Mouse (Mus musculus) liver, embryonic 13.5 days (tissue): ENCODE results near the gene Kif2c. TPM values are rescaled to one million over a fixed set of nuclear protein-coding genes. Genes with fewer than 3 reads are reported as not detected.

Experiments
- ATAC-seq: fragments of 200-750 bp; cut with Nextera tagmentation; 2 replicates; pipeline ENCODE4 v1.8.0; 2017; ENCODE audit warnings: low read depth, mild to moderate bottlenecking, moderate number of reproducible peaks, moderate library complexity
- DNase-seq: peaks from one replicate; pipeline ENCODE4 v3.0.0; 2022
- H3K27ac ChIP-seq: fragments of 300-500 bp; sonication (generic); 2 replicates; pipeline ENCODE4 v1.5.1; 2015; ENCODE audit warnings: moderate library complexity, mild to moderate bottlenecking, inconsistent platforms
- H3K27me3 ChIP-seq: fragments of 300-500 bp; sonication (generic); 2 replicates; pipeline ENCODE4 v1.6.1; 2015; ENCODE audit warnings: mild to moderate bottlenecking, inconsistent platforms
- H3K36me3 ChIP-seq: fragments of 300-500 bp; sonication (generic); 2 replicates; pipeline ENCODE4 v1.6.1; 2015; ENCODE audit warnings: mild to moderate bottlenecking, inconsistent platforms
- H3K4me1 ChIP-seq: fragments of 300-500 bp; sonication (generic); replicated peaks from 2 replicates; pipeline ENCODE4 v1.6.1; 2015; ENCODE audit warnings: inconsistent platforms
- H3K4me2 ChIP-seq: fragments of 300-500 bp; sonication (generic); 2 replicates; pipeline ENCODE4 v1.6.1; 2015; ENCODE audit warnings: inconsistent platforms, mild to moderate bottlenecking, moderate library complexity
- H3K4me3 ChIP-seq: fragments of 300-500 bp; sonication (generic); replicated peaks from 2 replicates; pipeline ENCODE4 v1.5.1; 2015; ENCODE audit warnings: mild to moderate bottlenecking, inconsistent platforms
- H3K9ac ChIP-seq: fragments of 300-500 bp; sonication (generic); 2 replicates; pipeline ENCODE4 v1.6.1; 2015; ENCODE audit warnings: mild to moderate bottlenecking, inconsistent platforms
- H3K9me3 ChIP-seq: fragments of 300-500 bp; sonication (generic); replicated peaks from 2 replicates; pipeline ENCODE4 v1.6.1; 2016; ENCODE audit warnings: inconsistent platforms
- WGBS: fragments of 180-500 bp; shearing (Covaris S2); methylation state at CpG from one replicate; pipeline ENCODE4 v1.1.7; 2015; ENCODE audit not compliant: insufficient replicate concordance; 5-methylcytosine and 5-hydroxymethylcytosine counted together
- polyA plus RNA-seq: library from polyadenylated mRNA; unstranded; fragments of >200 nt; fragmentation: Nextera tagmentation; extraction: Ambion mirVana; gene quantifications from 2 replicates; pipeline ENCODE4 v1.2.1, GENCODE M21; 2015

Gene Kif2c
- 35.8 and 43.1 TPM in 2 replicates for polyA plus RNA-seq

DNA sequence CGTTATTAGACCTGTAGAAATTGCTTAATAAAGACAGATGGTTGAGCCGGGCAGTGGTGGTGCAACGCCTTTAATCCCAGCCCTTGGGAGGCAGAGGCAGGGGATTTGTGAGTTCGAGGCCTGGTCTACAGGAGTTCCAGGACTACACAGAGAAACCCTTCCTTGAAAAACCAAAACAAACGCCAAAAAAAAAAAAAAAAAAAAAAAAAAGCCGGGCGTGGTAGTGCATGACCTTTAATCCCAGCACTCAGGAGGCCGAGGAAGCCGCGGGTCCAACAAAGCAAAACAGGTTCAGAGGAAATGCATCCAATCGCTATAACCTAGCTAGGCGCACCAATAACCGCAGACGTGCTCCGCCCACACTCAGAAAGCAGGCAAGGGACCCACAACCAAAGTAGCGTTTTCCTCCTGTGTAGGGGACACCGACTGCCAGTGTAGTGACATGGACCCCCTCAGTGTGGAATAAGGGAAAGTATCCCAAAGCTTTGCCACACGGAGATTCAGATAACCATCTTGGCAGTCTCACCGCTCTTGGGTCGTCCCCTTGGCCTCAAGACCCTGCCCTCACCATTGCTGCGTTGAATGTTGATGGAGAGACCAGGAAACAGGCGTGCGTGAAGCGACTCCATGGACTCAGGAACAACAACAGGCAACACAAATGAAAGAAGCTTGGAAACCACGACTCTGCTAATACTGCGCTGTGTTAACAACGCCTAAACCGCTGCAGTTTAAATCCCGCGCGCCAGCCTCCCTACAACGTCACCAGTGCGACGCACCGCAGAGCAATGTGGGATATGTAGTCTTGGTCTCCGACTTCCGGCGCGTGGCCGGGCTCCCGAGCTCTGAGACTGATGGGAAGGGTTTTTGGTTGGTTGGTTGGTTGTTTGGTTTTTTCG, at the start of gene Kif2c:
Gene Kif2c, minus strand, starts transcription at position 777 of the 896 bp plus-strand sequence.
- H3K9me3 ChIP-seq: no peaks in the 10 kb centered on the region
- DNase-seq (peak; percentile 85), ATAC-seq (peak; percentile 98)
- peaks cover 27% of the 10 kb centered on the region for H3K4me1 ChIP-seq
- 0 out of 2 replicates have a peak, but pooled peaks cover 3% of the 10 kb centered on the region for H3K27me3 ChIP-seq
- peak within 1 kb of the TSS; percentile 80 for H3K4me2 ChIP-seq
- H3K4me3 ChIP-seq: peak within 1 kb of the TSS; percentile 81
- WGBS: under 1% methylated on average over 42 of the region's 42 CpGs
- H3K36me3 ChIP-seq: peaks cover 33% of the 10 kb centered on the region
- H3K9ac ChIP-seq: peak within 1 kb of the TSS; percentile 82
- peak within 1 kb of the TSS; percentile 83 for H3K27ac ChIP-seq

DNA sequence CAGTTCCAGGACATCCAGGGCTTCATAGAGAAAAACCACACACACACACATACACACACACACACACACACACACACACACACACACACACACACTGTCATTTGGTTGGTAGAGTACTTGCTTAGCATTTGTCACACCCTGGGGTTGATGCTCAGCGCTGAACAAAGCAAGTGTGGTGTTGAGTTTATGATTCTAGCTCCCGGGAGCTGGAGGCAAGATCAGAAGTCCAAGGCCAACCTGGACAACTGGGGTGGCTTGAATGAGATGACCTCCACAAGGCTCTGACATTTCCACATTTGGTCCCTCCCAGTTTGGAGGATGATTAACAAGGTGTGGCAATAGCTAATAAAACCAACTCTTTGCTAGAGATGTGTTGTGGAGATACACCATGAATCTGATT, 48.8 kb upstream of the Kif2c start:
- no peaks in the 10 kb centered on the region for H3K9me3 ChIP-seq
- ATAC-seq (peak; percentile 72), DNase-seq (no peak)
- H3K4me3 ChIP-seq: no peak overlapping the region
- H3K4me1 ChIP-seq: no peaks in the 10 kb centered on the region
- no peak overlapping the region for H3K27ac ChIP-seq
- WGBS: 69% methylated on average over 2 of the region's 2 CpGs
- no peaks in the 10 kb centered on the region for H3K36me3 ChIP-seq
- H3K4me2 ChIP-seq: no peak overlapping the region
- no peaks in the 10 kb centered on the region for H3K27me3 ChIP-seq
- no peak overlapping the region for H3K9ac ChIP-seq

DNA sequence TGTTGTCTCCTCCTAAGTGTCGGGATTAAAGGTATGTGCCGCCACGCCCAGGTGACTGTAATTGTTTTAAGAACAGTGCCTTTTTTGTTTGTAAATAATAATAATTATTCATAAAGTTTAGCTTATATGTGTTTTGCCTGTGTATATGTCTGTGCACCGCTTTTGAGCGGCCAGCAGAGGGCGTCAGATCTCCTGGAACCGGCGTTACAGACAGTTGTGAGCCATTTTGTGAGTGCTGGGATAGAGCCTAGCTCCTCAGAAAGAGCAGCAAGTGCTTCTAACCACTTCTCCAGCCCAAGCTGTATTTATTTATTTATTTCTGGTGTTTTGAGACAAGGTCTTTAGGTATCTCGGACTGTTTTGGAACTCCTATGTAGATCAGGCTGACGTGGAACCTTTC, 47.9 kb upstream of the Kif2c start:
- Histone ChIP-seq H3K27ac (no peak overlapping the region), H3K27me3 (no peaks in the 10 kb centered on the region), H3K9me3 (no peaks in the 10 kb centered on the region), H3K9ac (no peak overlapping the region), H3K4me2 (no peak overlapping the region), H3K4me3 (no peak overlapping the region), H3K36me3 (no peaks in the 10 kb centered on the region), H3K4me1 (no peaks in the 10 kb centered on the region)
- DNase-seq: no peak
- ATAC-seq: no peak
- 44% methylated on average over 10 of the region's 10 CpGs for WGBS

DNA sequence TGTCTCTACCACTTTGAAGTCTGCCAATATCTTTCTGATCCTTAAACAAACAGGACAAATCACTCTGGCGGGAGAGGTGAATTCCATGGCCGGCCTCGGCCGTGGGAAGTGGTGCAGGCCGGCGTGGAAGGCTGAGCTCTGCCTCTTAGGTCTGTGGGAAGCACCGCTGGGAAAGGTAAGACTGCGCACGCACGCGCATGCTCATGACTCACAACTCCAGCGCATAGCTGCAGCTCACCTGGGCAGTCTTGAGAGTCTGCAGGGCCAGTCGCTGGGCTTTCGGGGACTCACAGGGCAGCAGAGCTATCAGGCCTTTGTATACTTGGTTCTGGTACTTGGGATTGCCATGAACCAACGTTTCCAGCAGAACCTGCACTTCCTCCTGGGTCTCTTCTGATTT, 47.2 kb upstream of the Kif2c start:
- no peak for DNase-seq
- no peak overlapping the region for H3K4me2 ChIP-seq

DNA sequence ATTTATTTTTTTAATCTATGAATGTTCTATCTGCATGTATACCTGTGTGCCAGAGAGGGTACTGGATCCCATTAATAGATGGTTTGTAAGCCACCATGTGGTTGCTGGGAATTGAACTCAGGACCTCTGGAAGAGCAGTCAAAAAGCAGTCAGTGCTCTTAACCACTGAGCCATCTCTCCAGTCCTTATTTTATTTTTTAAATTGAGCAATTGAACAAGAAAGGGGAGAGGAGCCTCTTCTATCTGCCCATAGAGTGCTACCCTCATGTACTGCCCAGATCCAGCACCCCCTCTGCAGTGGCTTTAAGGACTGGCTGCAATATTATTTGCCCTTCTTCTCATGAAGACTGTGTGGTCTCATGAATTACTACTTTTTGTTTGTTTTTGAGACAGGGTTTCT, 42.8 kb upstream of the Kif2c start:
- Histone ChIP-seq H3K9me3 (no peaks in the 10 kb centered on the region), H3K9ac (no peak overlapping the region), H3K4me3 (no peak overlapping the region), H3K4me2 (no peak overlapping the region), H3K4me1 (no peaks in the 10 kb centered on the region; the same call in 1 of the 2 replicates), H3K27ac (no peak overlapping the region), H3K36me3 (no peaks in the 10 kb centered on the region), H3K27me3 (no peaks in the 10 kb centered on the region)
- ATAC-seq: no peak
- DNase-seq: no peak

More for the DNA sequence above, 47.2 kb upstream of the Kif2c start:
- ATAC-seq: no peak
- WGBS: 61% methylated on average over 15 of the region's 15 CpGs
- Histone ChIP-seq H3K27ac (no peak overlapping the region), H3K4me1 (no peaks in the 10 kb centered on the region), H3K27me3 (no peaks in the 10 kb centered on the region), H3K9ac (no peak overlapping the region), H3K4me3 (no peak overlapping the region), H3K9me3 (no peaks in the 10 kb centered on the region), H3K36me3 (no peaks in the 10 kb centered on the region)

DNA sequence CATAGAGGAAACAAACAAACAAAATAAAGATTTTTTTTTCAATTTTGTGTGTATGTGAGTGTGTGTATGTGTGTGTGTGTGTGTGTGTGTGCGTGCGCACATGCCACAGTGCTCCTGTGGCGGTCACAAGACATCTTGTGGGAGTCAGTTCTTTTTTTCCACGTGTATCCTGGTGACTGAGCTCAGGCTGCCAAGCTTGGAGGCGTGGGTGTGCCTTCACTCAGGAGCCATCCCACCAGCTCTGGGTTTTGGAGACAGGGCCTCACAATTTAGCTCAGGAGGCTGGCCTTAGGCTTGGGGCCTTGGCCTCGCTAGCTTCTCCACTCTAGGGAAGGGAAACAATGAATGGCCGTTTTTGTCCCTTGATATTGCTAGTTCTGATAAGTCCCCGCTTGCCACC, 41.7 kb upstream of the Kif2c start:
- H3K9ac ChIP-seq: no peak overlapping the region
- H3K4me2 ChIP-seq: no peak overlapping the region
- WGBS: 58% methylated on average over 8 of the region's 8 CpGs
- H3K4me3 ChIP-seq: no peak overlapping the region
- no peaks in the 10 kb centered on the region; the same call in 1 of the 2 replicates for H3K4me1 ChIP-seq
- H3K27ac ChIP-seq: no peak overlapping the region
- no peaks in the 10 kb centered on the region for H3K36me3 ChIP-seq
- ATAC-seq (no peak), DNase-seq (no peak)
- no peaks in the 10 kb centered on the region for H3K27me3 ChIP-seq
- H3K9me3 ChIP-seq: no peaks in the 10 kb centered on the region

DNA sequence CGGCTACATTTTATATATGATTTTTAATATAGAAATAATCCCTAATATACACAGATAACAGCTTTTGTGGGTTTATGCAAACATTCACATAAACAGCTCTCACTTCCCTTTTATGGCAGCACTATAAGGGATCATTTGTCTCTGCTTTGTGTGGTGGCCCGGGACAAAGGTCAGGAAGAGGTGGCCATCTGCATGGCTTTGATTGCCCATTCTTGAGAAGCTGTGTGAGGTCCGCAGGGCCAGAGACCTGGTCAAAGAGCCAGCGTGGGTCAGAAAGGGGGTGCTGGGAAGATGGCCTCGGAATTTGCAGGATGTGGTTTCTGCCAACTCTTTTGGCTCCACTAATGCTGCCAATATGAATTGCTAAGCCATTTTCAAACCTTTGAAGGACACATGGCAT, 40.6 kb upstream of the Kif2c start:
- Histone ChIP-seq H3K27me3 (no peaks in the 10 kb centered on the region), H3K9me3 (no peaks in the 10 kb centered on the region), H3K36me3 (no peaks in the 10 kb centered on the region), H3K4me3 (no peak overlapping the region), H3K4me1 (peaks cover 6% of the 10 kb centered on the region), H3K9ac (no peak overlapping the region), H3K27ac (no peak overlapping the region), H3K4me2 (no peak overlapping the region)
- ATAC-seq (no peak), DNase-seq (no peak)
- 40% methylated on average over 5 of the region's 5 CpGs for WGBS

DNA sequence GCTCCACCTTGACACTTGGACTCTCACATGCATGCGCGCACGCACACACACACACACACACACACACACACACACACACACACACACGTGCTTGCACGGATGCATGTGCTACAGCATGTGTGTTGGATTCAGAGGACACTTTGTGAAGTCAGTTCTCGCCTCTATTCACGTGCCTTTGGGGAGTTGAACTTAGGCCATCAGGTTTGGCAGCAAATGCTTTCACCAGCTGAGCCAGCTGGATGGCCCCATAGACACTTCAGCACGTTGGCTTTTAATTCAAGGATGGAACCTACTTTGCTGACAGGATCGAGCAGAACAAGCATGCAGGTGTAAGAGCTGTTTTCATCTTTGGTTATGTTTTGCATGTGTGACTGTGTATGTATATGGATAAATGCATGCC, 39.4 kb upstream of the Kif2c start:
- peaks cover 6% of the 10 kb centered on the region for H3K4me1 ChIP-seq
- 77% methylated on average over 9 of the region's 9 CpGs for WGBS
- no peak overlapping the region for H3K4me2 ChIP-seq
- DNase-seq (no peak), ATAC-seq (no peak)
- H3K9ac ChIP-seq: no peak overlapping the region
- no peaks in the 10 kb centered on the region for H3K27me3 ChIP-seq
- H3K9me3 ChIP-seq: no peaks in the 10 kb centered on the region
- H3K4me3 ChIP-seq: no peak overlapping the region
- H3K27ac ChIP-seq: no peak overlapping the region
- H3K36me3 ChIP-seq: no peaks in the 10 kb centered on the region

DNA sequence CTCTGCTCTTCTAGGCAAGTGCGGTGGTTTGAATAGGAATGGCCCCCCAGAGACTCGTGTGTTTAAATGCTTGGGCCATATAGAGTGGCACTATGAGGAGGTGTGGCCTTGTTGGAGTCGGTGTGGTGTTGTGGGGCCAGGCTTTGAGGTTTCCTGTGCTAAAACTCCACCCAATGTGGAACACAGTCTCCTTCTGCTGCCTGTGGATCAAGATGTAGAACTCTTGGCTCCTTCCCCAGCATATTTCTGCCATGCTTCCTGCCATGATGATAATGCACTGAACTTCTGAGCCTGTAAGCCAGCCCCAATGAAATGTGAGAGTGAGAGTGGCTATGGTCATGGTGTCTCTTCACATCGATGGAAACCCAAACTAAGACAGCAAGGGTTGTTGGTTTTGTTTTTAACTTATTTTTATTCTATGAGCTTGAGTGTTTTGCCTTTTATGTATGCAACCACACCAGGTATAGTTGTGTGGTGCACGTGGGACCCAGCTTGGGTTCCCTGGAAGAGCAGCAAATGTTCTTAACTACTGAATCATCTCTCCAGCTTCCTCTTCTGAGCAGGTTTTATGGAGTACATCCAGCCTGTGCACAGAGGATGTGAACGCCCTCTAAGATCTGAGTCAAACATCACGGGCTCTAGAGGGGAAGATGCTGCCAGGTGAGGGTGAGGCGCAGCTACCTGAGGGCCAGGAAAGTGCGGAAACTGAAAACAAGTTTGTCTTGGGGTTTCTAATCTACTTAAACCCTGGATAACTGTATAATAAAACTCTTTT, 38.5 kb upstream of the Kif2c start:
- 51% methylated on average over 9 of the region's 9 CpGs for WGBS
- H3K9ac ChIP-seq: no peak overlapping the region
- no peak overlapping the region for H3K27ac ChIP-seq
- H3K4me3 ChIP-seq: no peak overlapping the region
- DNase-seq (no peak), ATAC-seq (no peak)
- H3K4me1 ChIP-seq: peaks cover 6% of the 10 kb centered on the region
- no peaks in the 10 kb centered on the region for H3K27me3 ChIP-seq
- H3K36me3 ChIP-seq: no peaks in the 10 kb centered on the region
- H3K9me3 ChIP-seq: no peaks in the 10 kb centered on the region
- H3K4me2 ChIP-seq: no peak overlapping the region

DNA sequence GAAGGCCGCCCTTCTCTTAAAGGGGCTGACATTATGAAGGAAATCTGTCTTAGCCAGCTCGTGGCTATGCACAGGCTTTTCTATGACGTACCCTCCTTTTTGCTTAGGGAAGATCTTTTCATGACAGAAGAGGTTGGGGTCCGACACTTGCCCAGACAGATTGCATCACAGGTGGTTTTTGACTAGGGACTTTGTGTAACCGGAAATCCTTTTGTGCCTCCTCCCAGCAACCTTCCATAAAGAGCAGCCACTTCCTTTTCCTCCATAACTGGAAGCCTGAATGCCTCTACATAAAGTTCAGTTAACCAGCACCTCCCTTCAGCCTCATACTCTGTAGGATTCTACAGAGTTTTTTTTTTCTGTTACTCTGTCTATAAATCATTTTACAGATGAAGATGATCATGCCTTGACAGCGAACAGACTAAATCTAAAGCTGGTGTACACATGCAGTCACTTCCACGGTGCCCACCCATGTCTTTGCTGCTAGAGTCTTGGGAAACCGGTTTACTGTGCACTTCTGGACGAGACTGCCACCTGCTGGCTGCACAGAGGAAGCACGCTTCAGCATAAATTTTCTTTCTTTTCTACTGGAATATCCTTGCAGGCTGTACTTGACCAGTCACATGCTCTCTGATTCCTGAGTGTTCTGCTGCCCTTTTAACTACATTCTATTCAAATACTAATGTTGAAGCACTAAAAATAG, 36.2 kb upstream of the Kif2c start:
- ATAC-seq: peak; percentile 39; the same call in 1 of the 2 replicates
- H3K36me3 ChIP-seq: no peaks in the 10 kb centered on the region

DNA sequence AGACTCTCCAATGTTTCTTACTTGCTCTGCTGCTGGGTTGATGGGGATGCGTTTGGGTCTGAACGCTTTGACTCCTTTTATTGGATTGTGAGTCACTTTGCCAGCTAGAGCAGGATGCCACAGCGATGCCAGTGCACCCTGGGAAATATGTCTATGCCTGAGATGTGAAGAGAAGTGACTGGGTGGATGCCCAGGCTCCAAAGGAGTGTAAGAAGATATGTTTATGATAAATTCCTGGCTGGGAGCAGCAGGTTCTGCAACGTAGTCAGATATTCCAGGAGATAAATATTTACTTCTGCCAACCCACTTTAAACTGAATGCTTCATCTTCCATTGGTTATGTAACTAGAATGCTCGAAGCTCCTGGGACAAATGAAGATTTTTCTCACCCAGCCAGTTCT, 34.6 kb upstream of the Kif2c start:
- no peaks in the 10 kb centered on the region for H3K27me3 ChIP-seq
- 71% methylated on average over 5 of the region's 5 CpGs for WGBS
- no peaks in the 10 kb centered on the region for H3K36me3 ChIP-seq
- no peaks in the 10 kb centered on the region for H3K9me3 ChIP-seq
- no peak overlapping the region for H3K9ac ChIP-seq
- peaks cover 6% of the 10 kb centered on the region for H3K4me1 ChIP-seq
- ATAC-seq: no peak
- no peak overlapping the region for H3K4me2 ChIP-seq
- no peak overlapping the region for H3K4me3 ChIP-seq
- H3K27ac ChIP-seq: no peak overlapping the region
- DNase-seq: no peak

More for the DNA sequence above, 36.2 kb upstream of the Kif2c start:
- Histone ChIP-seq H3K27me3 (no peaks in the 10 kb centered on the region), H3K4me3 (no peak overlapping the region), H3K4me1 (peaks cover 6% of the 10 kb centered on the region), H3K9me3 (no peaks in the 10 kb centered on the region), H3K4me2 (no peak overlapping the region), H3K27ac (no peak overlapping the region), H3K9ac (no peak overlapping the region)
- no peak for DNase-seq
- WGBS: 18% methylated on average over 10 of the region's 10 CpGs
